Mouse (Mus musculus) limb, embryonic 11.5 days (tissue): ENCODE data around the gene Csf1. TPM values are rescaled to one million over a fixed set of nuclear protein-coding genes. Genes with fewer than 3 reads are reported as not detected.

Experiments used
- polyA plus RNA-seq: library from polyadenylated mRNA; unstranded; fragments of >200 nt; fragmentation: Nextera tagmentation; extraction: Ambion mirVana; gene quantifications from 2 replicates; pipeline ENCODE4 v1.2.1, GENCODE M21; 2014

The Csf1 gene
- polyA plus RNA-seq, 1 experiment from 2014 or later, result 4.7 TPM

Other genes starting within 250 kb of the Csf1 start
- gene Slc6a17, start 242.5 kb downstream of the Csf1 start, polyA plus RNA-seq, result 3.1 and 4.3 TPM in 2 replicates
- gene Ubl4b, start 205.4 kb downstream of the Csf1 start, polyA plus RNA-seq, result 0.17 and 0.23 TPM in 2 replicates
- 19.9 and 20.2 TPM in 2 replicates for gene Alx3, start 165.4 kb downstream of the Csf1 start, polyA plus RNA-seq
- gene Gm10961, start 129.1 kb downstream of the Csf1 start, polyA plus RNA-seq, result not detected in 2 replicates
- gene Strip1, start 128.8 kb downstream of the Csf1 start, polyA plus RNA-seq, result 76.1 and 78.4 TPM in 2 replicates
- gene Ahcyl1, start 63.9 kb downstream of the Csf1 start, polyA plus RNA-seq, result 102 and 119 TPM in 2 replicates
- gene Eps8l3, start 116.8 kb upstream of the Csf1 start, polyA plus RNA-seq, result not detected in 2 replicates
- gene Gstm5, start 135.4 kb upstream of the Csf1 start, polyA plus RNA-seq, result 211 and 220 TPM in 2 replicates
- 37.1 and 37.2 TPM in 2 replicates for gene Gstm7, start 171.3 kb upstream of the Csf1 start, polyA plus RNA-seq
- 4.9 and 5.6 TPM in 2 replicates for gene Gstm6, start 183.3 kb upstream of the Csf1 start, polyA plus RNA-seq
- not detected in 2 replicates for gene Gstm3, start 208.8 kb upstream of the Csf1 start, polyA plus RNA-seq
- gene Gstm2, start 226.0 kb upstream of the Csf1 start, polyA plus RNA-seq, result 30.1 and 32.1 TPM in 2 replicates